Mouse (Mus musculus) ES-Bruce4 (cell line): ENCODE measurements around the gene Pigv.

Experiments
- CTCF ChIP-seq: IDR thresholded peaks from one replicate; pipeline ENCODE4 v1.8.1; 2011; ENCODE audit warnings: low read depth, low read length
- POLR2A ChIP-seq: IDR thresholded peaks from one replicate; pipeline ENCODE4 v1.8.1; 2011; ENCODE audit warnings: low read length; ENCODE audit not compliant: insufficient read depth

DNA sequence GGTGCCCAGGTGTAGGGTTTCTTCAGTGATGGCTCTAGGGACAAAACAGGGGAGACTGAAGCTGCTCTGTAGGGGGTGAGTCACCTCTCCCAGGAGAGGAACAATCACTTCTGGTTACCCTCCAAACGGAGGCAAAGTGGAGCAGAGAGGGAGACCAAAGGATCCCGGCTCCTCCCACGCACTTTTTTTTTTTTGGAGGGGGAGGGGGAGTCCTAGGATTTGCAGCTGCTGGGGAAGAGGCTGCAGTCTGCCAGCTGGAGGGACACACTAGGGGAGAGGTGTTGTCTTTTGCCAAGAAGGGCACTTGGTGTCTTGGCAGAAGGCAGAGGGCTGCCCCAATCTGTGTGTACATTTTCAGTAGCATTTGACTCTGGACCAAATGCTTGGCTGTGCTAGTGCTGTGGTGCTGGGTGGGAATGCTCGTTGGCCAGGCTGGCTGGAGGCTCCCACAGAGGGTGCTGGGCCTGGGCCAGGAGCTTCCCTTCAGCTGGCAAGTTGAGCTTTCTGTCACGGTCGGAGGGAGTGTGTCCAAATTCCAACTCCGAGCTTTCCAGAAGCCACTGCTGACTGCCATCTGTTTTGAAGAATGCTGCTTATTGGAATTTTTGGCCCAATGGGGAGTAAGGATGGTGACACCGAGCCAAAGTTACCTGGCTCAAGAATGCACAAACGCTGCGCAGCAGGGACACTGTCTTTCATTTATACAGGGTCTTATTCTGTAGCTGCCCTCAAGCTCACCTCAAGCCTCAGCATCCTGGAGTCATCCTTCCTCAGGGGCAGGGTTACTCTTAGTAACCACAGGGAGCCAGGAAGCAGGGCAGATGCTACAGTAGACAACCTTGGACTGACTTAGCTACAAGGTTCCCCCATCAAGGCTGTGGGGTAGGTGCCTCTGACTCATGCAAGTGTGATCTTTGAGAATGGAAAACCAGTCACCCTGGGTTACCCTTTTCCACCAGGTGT lies 12.0 kb downstream of the Pigv start:
- TF ChIP-seq CTCF (no peak), POLR2A (no peak)
